Mouse (Mus musculus) splenic B cell, adult 2 months (primary cell): Measurements from ENCODE around the gene Zfp583.
A peak's percentile ranks its signal among the peaks of the same experiment; 100 is the strongest.
"Not testable (repeated sequence)": the region's sequence is repeated elsewhere in the genome, so short reads cannot be mapped to it uniquely, and the experiment has no call there.

Source experiments
- DNase-seq: peaks from one replicate; pipeline ENCODE4 v3.0.0-alpha.2; 2011; ENCODE audit warnings: low read depth, low spot score
- H3K27me3 ChIP-seq: 2 replicates; pipeline ENCODE4 v1.6.1; 2012; ENCODE audit warnings: mild to moderate bottlenecking, low read length, moderate library complexity, mixed read lengths; ENCODE audit not compliant: control insufficient read depth, poor library complexity, insufficient read depth, severe bottlenecking
- H3K36me3 ChIP-seq: 2 replicates; pipeline ENCODE4 v1.6.1; 2012; ENCODE audit warnings: mild to moderate bottlenecking, low read length, moderate library complexity, mixed read lengths; ENCODE audit not compliant: control insufficient read depth, poor library complexity, insufficient read depth, severe bottlenecking

Gene Zfp583

GRCm38 (mm10) chr7:6343501-6344071, 12.5 kb upstream of the Zfp583 start, which contains the start of gene Gm3854:
TSS of gene Gm3854 (plus strand) at chr7:6343759.
- Histone ChIP-seq H3K36me3 (no peaks in the 10 kb centered on the region), H3K27me3 (no peaks in the 10 kb centered on the region)
- peak; percentile 47 for DNase-seq

GRCm38 (mm10) chr7:6339865-6340264, 8.8 kb upstream of the Zfp583 start:
- Histone ChIP-seq H3K27me3 (peaks cover 2% of the 10 kb centered on the region; the same call in 1 of the 2 replicates), H3K36me3 (no peaks in the 10 kb centered on the region)
- no peak for DNase-seq

GRCm38 (mm10) chr7:6330458-6331232, 440 bp downstream of the Zfp583 start:
- peak; percentile 5 for DNase-seq
- no peaks in the 10 kb centered on the region for H3K27me3 ChIP-seq
- no peaks in the 10 kb centered on the region for H3K36me3 ChIP-seq

DNA sequence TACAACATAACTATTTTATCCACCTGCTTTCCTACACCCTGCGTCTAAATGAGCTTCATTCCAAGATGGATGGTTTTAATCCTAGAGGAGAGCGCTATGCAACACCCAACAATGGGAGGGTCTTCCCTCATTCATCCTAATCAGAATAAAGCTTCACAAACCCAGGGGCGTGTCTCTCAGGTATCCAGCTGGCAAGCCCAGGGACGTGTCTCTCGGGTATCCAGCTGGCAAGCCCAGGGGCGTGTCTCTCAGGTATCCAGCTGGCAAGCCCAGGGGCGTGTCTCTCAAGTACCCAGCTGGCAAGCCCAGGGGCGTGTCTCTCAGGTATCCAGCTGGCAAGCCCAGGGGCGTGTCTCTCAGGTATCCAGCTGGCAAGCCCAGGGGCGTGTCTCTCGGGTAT, 30.3 kb downstream of the Zfp583 start:
- DNase-seq, H3K27me3 ChIP-seq, H3K36me3 ChIP-seq: not testable (repeated sequence)

DNA sequence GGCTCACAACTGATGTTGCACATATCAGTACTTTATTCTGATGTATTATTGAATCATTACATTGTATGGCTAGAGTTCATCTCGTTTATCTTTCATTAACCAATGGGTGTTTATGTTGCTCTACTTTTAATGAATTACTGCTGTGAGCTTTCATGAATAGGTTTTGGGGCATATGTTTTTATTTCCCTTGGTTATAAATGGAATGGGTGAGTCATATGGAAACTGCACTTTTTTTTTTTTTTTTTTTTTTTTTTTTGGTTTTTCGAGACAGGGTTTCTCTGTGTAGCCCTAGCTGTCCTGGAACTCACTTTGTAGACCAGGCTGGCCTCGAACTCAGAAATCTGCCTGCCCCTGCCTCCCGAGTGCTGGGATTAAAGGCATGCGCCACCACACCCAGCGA, 40.0 kb downstream of the Zfp583 start:
- H3K27me3 ChIP-seq, H3K36me3 ChIP-seq, DNase-seq: not testable (repeated sequence)

DNA sequence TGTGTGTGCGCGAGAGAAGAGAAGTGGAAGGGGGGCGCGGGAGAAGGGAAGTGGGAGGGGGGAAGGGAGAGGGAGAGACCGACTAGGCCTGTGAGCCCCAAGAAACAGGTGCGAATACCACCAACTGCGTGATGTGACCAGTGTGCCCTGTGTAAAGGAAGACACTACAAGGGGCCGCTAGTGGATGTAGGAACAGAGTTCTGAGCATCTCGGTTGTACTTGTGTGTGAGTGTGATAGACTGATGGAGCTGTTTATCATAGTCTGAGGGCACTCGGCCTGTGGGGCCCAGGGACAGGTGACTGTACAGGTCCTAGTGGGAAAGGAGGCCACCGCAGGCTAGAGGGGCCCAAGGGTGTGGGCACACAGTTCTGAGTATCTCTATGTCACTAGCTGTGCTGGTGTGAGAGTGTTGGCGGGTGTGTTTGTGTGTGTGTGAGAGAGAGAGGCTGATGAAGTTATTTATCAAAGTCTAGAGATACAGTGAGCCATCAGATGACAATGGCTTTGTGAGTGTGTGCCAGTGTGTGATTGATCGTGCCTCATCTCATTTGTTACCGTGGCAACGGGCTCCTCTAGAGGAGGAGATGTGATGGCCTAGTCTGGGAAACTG, 44.1 kb downstream of the Zfp583 start:
- peak; percentile 6 for DNase-seq
- H3K27me3 ChIP-seq: no peaks in the 10 kb centered on the region

GRCm38 (mm10) chr7:6285842-6286705, 45.0 kb downstream of the Zfp583 start, which contains the start of gene Zfp667:
TSS of gene Zfp667 (plus strand) at chr7:6286579.
- no peaks in the 10 kb centered on the region for H3K36me3 ChIP-seq
- H3K27me3 ChIP-seq: no peaks in the 10 kb centered on the region
- peak; percentile 100 for DNase-seq

More for the DNA sequence above, 44.1 kb downstream of the Zfp583 start:
- H3K36me3 ChIP-seq: no peaks in the 10 kb centered on the region

DNA sequence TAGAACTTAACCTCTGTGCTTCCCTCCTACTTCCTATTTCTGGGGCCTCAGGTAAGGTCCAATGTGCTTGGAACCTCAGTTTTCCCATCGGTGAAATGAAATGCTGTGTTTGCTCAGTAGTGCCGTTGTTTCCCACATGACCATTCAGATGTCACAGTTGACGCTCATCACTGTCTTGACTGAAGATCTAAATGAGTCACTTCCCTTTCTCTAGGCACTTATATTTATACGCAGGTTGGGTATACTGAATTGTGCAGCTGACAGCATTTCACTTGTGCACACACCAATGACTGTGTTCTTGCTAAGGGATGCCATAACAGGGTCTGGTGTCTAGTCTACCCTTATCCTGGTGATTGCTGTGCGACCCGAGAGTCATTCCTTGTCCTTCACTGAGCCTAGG, 45.7 kb downstream of the Zfp583 start:
- no peaks in the 10 kb centered on the region for H3K27me3 ChIP-seq
- H3K36me3 ChIP-seq: no peaks in the 10 kb centered on the region
- peak; percentile 86 for DNase-seq

GRCm38 (mm10) chr7:6284442-6285012, 46.6 kb downstream of the Zfp583 start:
- no peak for DNase-seq
- H3K36me3 ChIP-seq: no peaks in the 10 kb centered on the region

DNA sequence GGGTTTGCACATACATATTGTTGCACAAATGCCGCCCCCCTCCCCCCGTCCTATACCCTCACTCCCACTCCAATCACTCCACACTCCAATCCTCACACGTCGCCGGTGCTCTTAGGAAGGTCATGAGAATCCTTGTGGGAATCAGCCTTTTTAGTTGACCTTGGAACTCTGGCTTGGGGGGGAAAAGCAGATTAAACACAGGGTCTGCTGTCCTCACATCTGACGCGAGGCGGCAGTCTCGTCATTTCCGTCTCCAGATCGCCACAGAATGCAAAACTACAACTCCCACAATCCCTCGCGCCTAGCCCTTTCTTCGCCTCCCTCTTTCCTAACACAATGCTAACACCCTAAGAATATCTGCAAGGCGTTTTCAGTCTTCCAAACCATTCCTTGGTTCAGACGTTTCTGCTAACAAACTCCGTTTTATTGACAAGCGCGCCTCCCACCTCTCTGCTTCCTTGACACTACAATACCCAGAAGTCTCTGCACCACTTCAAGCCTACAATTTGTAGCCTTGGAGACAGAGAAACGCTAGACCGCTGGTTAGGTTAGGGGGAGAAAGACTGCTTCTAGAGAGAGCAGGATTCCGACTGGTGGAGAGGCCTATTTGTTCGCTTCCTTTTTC, 47.5 kb downstream of the Zfp583 start:
- peak; percentile 89 for DNase-seq
- Histone ChIP-seq H3K27me3 (no peaks in the 10 kb centered on the region), H3K36me3 (no peaks in the 10 kb centered on the region)

More at GRCm38 (mm10) chr7:6284442-6285012, 46.6 kb downstream of the Zfp583 start:
- H3K27me3 ChIP-seq: no peaks in the 10 kb centered on the region

DNA sequence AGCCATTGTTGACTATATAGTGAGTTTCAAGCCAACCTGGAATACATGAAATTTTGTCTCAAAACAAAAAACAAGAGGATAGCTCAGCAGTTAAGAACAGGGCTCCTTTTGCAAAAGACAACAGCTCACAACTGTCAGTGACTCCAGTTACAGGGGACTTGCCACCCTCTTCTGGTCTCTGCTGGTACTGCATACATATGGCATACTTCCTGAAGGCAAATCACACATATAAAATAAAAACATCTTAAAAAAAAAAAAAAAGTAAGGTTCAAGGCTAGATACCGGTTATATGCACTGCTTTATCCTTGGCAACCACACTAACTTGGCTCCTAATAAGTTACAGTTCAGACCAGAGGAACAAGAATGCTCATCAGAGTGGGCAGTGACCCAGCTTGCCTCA, 48.3 kb downstream of the Zfp583 start:
- Histone ChIP-seq H3K27me3 (no peaks in the 10 kb centered on the region), H3K36me3 (no peaks in the 10 kb centered on the region)
- peak; percentile 93 for DNase-seq

- Histone ChIP-seq H3K27me3 (no peaks in the 10 kb centered on the region), H3K36me3 (no peaks in the 10 kb centered on the region)
- no peak for DNase-seq
Observed at GRCm38 (mm10) chr7:6277906-6278305, 53.2 kb downstream of the Zfp583 start.

GRCm38 (mm10) chr7:6265695-6266094, 65.4 kb downstream of the Zfp583 start:
- Histone ChIP-seq H3K27me3 (no peaks in the 10 kb centered on the region), H3K36me3 (no peaks in the 10 kb centered on the region)
- DNase-seq: peak; percentile 68
